In genomic region chr10:7267106-7267505, GRCm38 (mm10) we compare ENCODE assay signal across 11 mouse cellular contexts.
"Had no signal": no experiment of that assay in that cellular context is flagged by ENCODE, and none has a peak within 500 bp of the region (broad histone marks: within the 10 kb centered on the region; RNA-seq: fewer than 3 reads in every experiment).

No protein-coding gene starts in this region.

- DNase-seq: lung, adult 18-20 months; lung, embryonic 14.5 days; lung, postnatal 10 days; lung, postnatal 4 days; midbrain, embryonic 14.5 days; retina, postnatal 1 day; right cerebral cortex, adult 18-20 months; right cerebral cortex, postnatal 14 days; thymus, adult 2 months; thymus, postnatal 25 days; thymus, postnatal 4 days had no signal
